Mouse (Mus musculus) midbrain, embryonic 14.5 days (tissue): ENCODE results near the gene Lrrc43. TPM values are rescaled to one million over a fixed set of nuclear protein-coding genes. Genes with fewer than 3 reads are reported as not detected.

Experiments used
- microRNA-seq: library from miRNA; unstranded; fragments of <30 nt; microRNA quantifications from one replicate; pipeline ENCODE4, GENCODE M21; 2016
- polyA plus RNA-seq: library from polyadenylated mRNA; unstranded; fragments of >200 nt; fragmentation: Nextera tagmentation; extraction: Ambion mirVana; gene quantifications from 2 replicates; pipeline ENCODE4 v1.2.1, GENCODE M21; 2014

Gene Lrrc43
- polyA plus RNA-seq, 1 experiment from 2014 or later: 0.41 TPM

Small RNA genes within 50 kb of the gene (microRNA-seq; reads per million reads assigned to microRNA genes)
- 1.9 reads per million, percentile 10 among the genes with 10 or more reads in this experiment for gene Mir7647

Other genes with a start within 250 kb of the Lrrc43 start
- 0.46 and 1.2 TPM in 2 replicates for gene Wdr66, start 237.2 kb upstream of the Lrrc43 start, polyA plus RNA-seq
- gene Bcl7a, start 145.5 kb upstream of the Lrrc43 start, polyA plus RNA-seq: 42.4 and 44.0 TPM in 2 replicates
- 18.7 and 23.0 TPM in 2 replicates for gene Mlxip, start 94.5 kb upstream of the Lrrc43 start, polyA plus RNA-seq
- gene Il31, start 184 bp downstream of the Lrrc43 start, polyA plus RNA-seq: not detected in 2 replicates
- 1.2 and 1.4 TPM in 2 replicates for gene B3gnt4, start 21.2 kb downstream of the Lrrc43 start, polyA plus RNA-seq
- gene Diablo, start 34.9 kb downstream of the Lrrc43 start, polyA plus RNA-seq: 101 and 120 TPM in 2 replicates
- gene Gm49027, start 36.2 kb downstream of the Lrrc43 start, polyA plus RNA-seq: 1.1 and 1.3 TPM in 2 replicates
- gene Vps33a, start 83.7 kb downstream of the Lrrc43 start, polyA plus RNA-seq: 41.9 and 54.9 TPM in 2 replicates
- 73.0 and 75.1 TPM in 2 replicates for gene Clip1, start 195.3 kb downstream of the Lrrc43 start, polyA plus RNA-seq
- 56.5 and 80.0 TPM in 2 replicates for gene Zcchc8, start 231.8 kb downstream of the Lrrc43 start, polyA plus RNA-seq